Mouse (Mus musculus): ENCODE data around the gene Gm42715. TPM values are rescaled to one million over a fixed set of nuclear protein-coding genes. Genes with fewer than 3 reads are reported as not detected.
A peak's percentile ranks its signal among the peaks of the same experiment; 100 is the strongest.

Gene Gm42715
- polyA plus RNA-seq, 2 experiments = 15.0 to 19.6 TPM

DNA sequence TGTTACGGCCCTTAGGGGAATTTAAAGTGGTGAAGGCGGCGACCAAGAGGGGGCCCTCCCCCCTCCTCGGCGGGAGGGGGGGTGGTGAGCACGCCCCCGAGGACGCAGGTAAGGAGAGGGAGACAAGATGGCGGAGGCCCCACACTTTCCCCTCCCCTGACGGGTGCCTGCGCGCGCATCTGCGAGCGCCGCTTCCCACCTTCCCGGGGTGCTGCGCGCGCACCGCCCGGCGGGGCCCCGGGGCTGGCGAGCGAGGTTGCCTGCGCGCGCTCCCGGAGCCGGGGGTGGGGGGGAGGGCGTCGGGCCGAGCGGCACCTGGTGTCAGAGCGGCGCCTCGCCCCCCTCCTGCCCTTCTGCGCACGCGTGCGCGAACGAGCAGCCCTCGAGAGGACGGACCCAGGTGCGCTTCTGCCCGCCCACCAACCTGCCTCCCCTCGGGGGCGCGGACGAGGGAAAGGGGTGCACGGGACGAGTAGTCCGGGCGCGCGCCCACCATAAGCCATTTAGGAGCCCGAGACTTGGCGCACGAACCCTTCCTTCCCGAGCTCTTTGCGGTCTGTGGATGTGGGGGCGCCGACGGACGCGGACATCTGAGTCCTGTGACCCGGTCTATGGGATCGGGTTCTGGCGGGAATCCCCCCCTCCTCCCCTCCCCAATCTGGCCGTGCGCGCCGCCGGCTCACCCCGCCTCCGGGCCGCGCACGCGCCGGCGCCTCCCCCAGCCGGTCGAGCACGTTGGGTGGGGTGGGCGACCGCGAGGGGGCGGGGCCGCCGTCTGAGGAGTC, 7.0 kb upstream of the Gm42715 start:
- Histone ChIP-seq H3K4me1 (ENCODE audit: control insufficient read depth, insufficient read depth, low read length) (0 out of 2 replicates have a peak, but pooled peaks cover 5% of the 10 kb centered on the region), H3K4me3 (replicated peaks; ENCODE audit: low read length) (peak overlapping the region; percentile 78), H3K27ac (replicated peaks; ENCODE audit: low read depth, low read length) (peak overlapping the region; percentile 99), H3K4me2 (replicated peaks; ENCODE audit: low read depth, low read length, severe bottlenecking) (peak overlapping the region; percentile 58), H3K36me3 (ENCODE audit: control insufficient read depth, insufficient read depth, low read length) (peaks cover 31% of the 10 kb centered on the region), H3K27me3 (ENCODE audit: control insufficient read depth, insufficient read depth, low read length) (no peaks in the 10 kb centered on the region), H3K9me3 (ENCODE audit: control insufficient read depth, low read length) (no peaks in the 10 kb centered on the region), H3K9ac (ENCODE audit: low read depth, low read length, severe bottlenecking) (peak overlapping the region; percentile 95)
- 1% methylated on average over 15 of the region's 93 CpGs for WGBS
- DNase-seq (ENCODE audit: low spot score) (peak; percentile 94), ATAC-seq (ENCODE audit: low FRiP score, low read depth) (peak; percentile 88)
- 0 out of 2 replicates have a peak, but pooled peaks have one; percentile 11 for TF ChIP-seq POLR2A (IDR thresholded peaks at IDR 0.05; ENCODE audit: borderline replicate concordance, extremely low read depth, insufficient read depth, insufficient read length)

DNA sequence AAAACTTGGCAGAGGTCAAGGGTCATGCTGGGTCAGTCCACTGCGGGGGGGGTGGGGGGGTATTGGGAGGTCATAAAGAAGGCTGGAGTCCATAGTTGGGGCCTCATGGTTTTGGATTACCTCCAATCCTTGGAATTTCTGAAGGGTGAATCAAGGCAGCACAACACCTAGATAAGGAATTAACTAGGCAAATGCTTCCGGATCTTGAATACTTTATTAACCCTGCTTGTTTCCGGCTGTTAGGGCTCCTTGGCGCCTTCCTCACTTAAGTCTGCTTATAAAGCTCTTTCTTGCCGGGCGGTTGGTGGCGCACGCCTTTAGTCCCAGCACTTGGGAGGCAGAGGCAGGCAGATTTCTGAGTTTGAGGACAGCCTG, 6.4 kb upstream of the Gm42715 start:
- Histone ChIP-seq H3K27ac (replicated peaks; ENCODE audit: low read depth, low read length) (no peak overlapping the region), H3K9ac (ENCODE audit: low read depth, low read length, severe bottlenecking) (peak overlapping the region; percentile 95), H3K4me2 (replicated peaks; ENCODE audit: low read depth, low read length, severe bottlenecking) (peak overlapping the region; percentile 58), H3K9me3 (ENCODE audit: control insufficient read depth, low read length) (no peaks in the 10 kb centered on the region), H3K4me1 (ENCODE audit: control insufficient read depth, insufficient read depth, low read length) (0 out of 2 replicates have a peak, but pooled peaks cover 5% of the 10 kb centered on the region), H3K36me3 (ENCODE audit: control insufficient read depth, insufficient read depth, low read length) (peaks cover 36% of the 10 kb centered on the region), H3K27me3 (ENCODE audit: control insufficient read depth, insufficient read depth, low read length) (no peaks in the 10 kb centered on the region), H3K4me3 (replicated peaks; ENCODE audit: low read length) (peak overlapping the region; percentile 78)
- no peak for ATAC-seq (ENCODE audit: low FRiP score, low read depth)
- DNase-seq (ENCODE audit: low spot score) = no peak
- WGBS = 31% methylated on average over 8 of the region's 8 CpGs
- TF ChIP-seq POLR2A (IDR thresholded peaks at IDR 0.05; ENCODE audit: borderline replicate concordance, extremely low read depth, insufficient read depth, insufficient read length) = no peak

DNA sequence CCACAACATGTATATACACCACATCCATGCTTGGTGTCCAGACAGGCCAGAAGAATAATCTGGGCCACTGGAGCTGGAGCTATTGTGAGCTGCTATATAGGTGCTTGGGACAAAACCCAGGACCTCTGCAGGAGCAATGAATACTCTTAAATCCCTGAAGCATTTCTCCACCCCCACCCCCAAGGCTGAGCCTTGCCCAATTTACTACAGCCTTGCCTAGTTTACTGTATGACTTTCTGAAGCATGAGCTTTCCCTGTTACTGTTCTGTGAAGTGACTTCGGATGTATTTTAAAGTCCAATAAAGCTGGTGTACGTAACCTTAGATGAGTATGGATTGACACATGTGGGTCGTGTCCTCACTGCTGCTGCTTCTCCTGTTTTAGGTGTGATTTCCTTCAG, 5.6 kb upstream of the Gm42715 start:
- peak overlapping the region; percentile 78 for H3K4me3 ChIP-seq (replicated peaks; ENCODE audit: low read length)
- H3K9me3 ChIP-seq (ENCODE audit: control insufficient read depth, low read length) = no peaks in the 10 kb centered on the region
- peak overlapping the region; percentile 58; the same call in 1 of the 2 replicates for H3K4me2 ChIP-seq (replicated peaks; ENCODE audit: low read depth, low read length, severe bottlenecking)
- no peak for TF ChIP-seq POLR2A (IDR thresholded peaks at IDR 0.05; ENCODE audit: borderline replicate concordance, extremely low read depth, insufficient read depth, insufficient read length)
- ATAC-seq (ENCODE audit: low FRiP score, low read depth) (no peak), DNase-seq (ENCODE audit: low spot score) (no peak)
- WGBS = 63% methylated on average over 3 of the region's 3 CpGs
- peaks cover 42% of the 10 kb centered on the region for H3K36me3 ChIP-seq (ENCODE audit: control insufficient read depth, insufficient read depth, low read length)
- no peaks in the 10 kb centered on the region for H3K27me3 ChIP-seq (ENCODE audit: control insufficient read depth, insufficient read depth, low read length)
- H3K4me1 ChIP-seq (ENCODE audit: control insufficient read depth, insufficient read depth, low read length) = 0 out of 2 replicates have a peak, but pooled peaks cover 5% of the 10 kb centered on the region
- no peak overlapping the region for H3K9ac ChIP-seq (ENCODE audit: low read depth, low read length, severe bottlenecking)
- no peak overlapping the region for H3K27ac ChIP-seq (replicated peaks; ENCODE audit: low read depth, low read length)

DNA sequence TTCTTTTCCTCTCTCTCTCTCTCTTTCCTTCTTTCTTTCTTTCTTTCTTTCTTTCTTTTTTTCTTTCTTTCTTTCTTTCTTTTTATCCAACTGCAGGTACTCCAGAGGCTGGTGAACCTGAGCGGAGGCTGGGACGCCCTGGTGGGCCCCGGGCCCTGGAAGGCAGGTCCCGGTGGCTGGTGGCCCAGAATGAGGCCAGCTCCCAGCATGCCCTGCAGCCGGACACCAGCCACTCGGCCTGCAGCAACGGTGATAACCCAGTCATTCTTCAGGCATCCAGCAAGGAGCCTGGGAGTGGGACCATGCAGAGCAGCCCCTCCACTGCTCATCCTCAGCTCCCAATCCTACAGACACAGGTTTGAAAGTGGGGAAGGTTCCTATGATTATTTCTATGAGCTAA, 3.5 kb upstream of the Gm42715 start:
- H3K4me3 ChIP-seq (replicated peaks; ENCODE audit: low read length) = no peak overlapping the region
- ATAC-seq (ENCODE audit: low FRiP score, low read depth) = no peak
- TF ChIP-seq POLR2A (IDR thresholded peaks at IDR 0.05; ENCODE audit: borderline replicate concordance, extremely low read depth, insufficient read depth, insufficient read length) = no peak
- H3K27me3 ChIP-seq (ENCODE audit: control insufficient read depth, insufficient read depth, low read length) = no peaks in the 10 kb centered on the region
- H3K9ac ChIP-seq (ENCODE audit: low read depth, low read length, severe bottlenecking) = no peak overlapping the region
- H3K27ac ChIP-seq (replicated peaks; ENCODE audit: low read depth, low read length) = no peak overlapping the region
- DNase-seq (ENCODE audit: low spot score) = no peak
- 0 out of 2 replicates have a peak, but pooled peaks cover 5% of the 10 kb centered on the region for H3K4me1 ChIP-seq (ENCODE audit: control insufficient read depth, insufficient read depth, low read length)
- WGBS = 91% methylated on average over 7 of the region's 7 CpGs
- H3K4me2 ChIP-seq (replicated peaks; ENCODE audit: low read depth, low read length, severe bottlenecking) = no peak overlapping the region
- H3K36me3 ChIP-seq (ENCODE audit: control insufficient read depth, insufficient read depth, low read length) = peaks cover 57% of the 10 kb centered on the region
- H3K9me3 ChIP-seq (ENCODE audit: control insufficient read depth, low read length) = no peaks in the 10 kb centered on the region

DNA sequence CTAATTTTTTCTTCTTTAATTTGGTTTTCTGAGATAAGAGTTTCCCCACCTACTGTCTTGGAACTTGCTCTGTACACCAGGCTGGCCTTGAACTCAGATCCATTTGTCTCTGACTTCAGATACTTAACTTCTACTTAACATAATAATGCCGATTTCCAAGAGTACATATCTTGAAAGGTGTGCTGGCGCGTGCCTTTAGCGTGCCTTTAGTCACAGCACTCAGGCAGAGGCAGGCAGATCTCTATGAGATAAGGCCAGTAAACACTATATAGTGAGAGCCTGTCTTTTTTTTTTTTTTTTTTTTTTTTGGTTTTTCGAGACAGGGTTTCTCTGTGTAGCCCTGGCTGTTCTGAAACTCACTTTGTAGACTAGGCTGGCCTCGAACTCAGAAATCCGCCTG, 3.0 kb upstream of the Gm42715 start:
- WGBS = 93% methylated on average over 7 of the region's 7 CpGs
- 0 out of 2 replicates have a peak, but pooled peaks cover 5% of the 10 kb centered on the region for H3K4me1 ChIP-seq (ENCODE audit: control insufficient read depth, insufficient read depth, low read length)
- H3K27ac ChIP-seq (replicated peaks; ENCODE audit: low read depth, low read length) = no peak overlapping the region
- DNase-seq (ENCODE audit: low spot score) = no peak
- no peaks in the 10 kb centered on the region for H3K9me3 ChIP-seq (ENCODE audit: control insufficient read depth, low read length)
- no peak overlapping the region for H3K4me3 ChIP-seq (replicated peaks; ENCODE audit: low read length)
- H3K9ac ChIP-seq (ENCODE audit: low read depth, low read length, severe bottlenecking) = no peak overlapping the region
- H3K36me3 ChIP-seq (ENCODE audit: control insufficient read depth, insufficient read depth, low read length) = peaks cover 62% of the 10 kb centered on the region
- no peaks in the 10 kb centered on the region for H3K27me3 ChIP-seq (ENCODE audit: control insufficient read depth, insufficient read depth, low read length)
- TF ChIP-seq POLR2A (IDR thresholded peaks at IDR 0.05; ENCODE audit: borderline replicate concordance, extremely low read depth, insufficient read depth, insufficient read length) = no peak
- no peak for ATAC-seq (ENCODE audit: low FRiP score, low read depth)
- H3K4me2 ChIP-seq (replicated peaks; ENCODE audit: low read depth, low read length, severe bottlenecking) = no peak overlapping the region
